Mouse (Mus musculus): ENCODE measurements around the gene Otud7a.

- TF ChIP-seq CTCF (IDR thresholded peaks at IDR 0.05; ENCODE audit: low read depth) (no peak), EP300 (IDR thresholded peaks at IDR 0.05; ENCODE audit: low read depth) (no peak)
These were observed 274.8 kb downstream of the Otud7a start for GRCm38 (mm10) chr7:63719183-63719944.

Data from liver, postnatal 0 days (tissue).